Mouse (Mus musculus) urinary bladder, adult 2 months (tissue): ENCODE data around the gene Selenbp1. TPM values are rescaled to one million over a fixed set of nuclear protein-coding genes. Genes with fewer than 3 reads are reported as not detected.
"Not testable (repeated sequence)": the region's sequence is repeated elsewhere in the genome, so short reads cannot be mapped to it uniquely, and the experiment has no call there.

Source experiments
- DNase-seq: peaks from one replicate; pipeline ENCODE4 v3.0.0; 2022; ENCODE audit warnings: low spot score
- polyA plus RNA-seq: library from polyadenylated mRNA; depleted of rRNA; stranded (reverse); fragments of >200 nt; gene quantifications from 2 replicates; pipeline ENCODE4 v1.2.3, GENCODE M21; 2012

Gene Selenbp1
- polyA plus RNA-seq, 1 experiment, result 85.8 TPM

GRCm38 (mm10) chr3:94932279-94932678 lies 577 bp upstream of the Selenbp1 start:
- DNase-seq, result not testable (repeated sequence)

- not testable (repeated sequence) for DNase-seq
Measured at GRCm38 (mm10) chr3:94933604-94934003, 748 bp downstream of the Selenbp1 start.

DNA sequence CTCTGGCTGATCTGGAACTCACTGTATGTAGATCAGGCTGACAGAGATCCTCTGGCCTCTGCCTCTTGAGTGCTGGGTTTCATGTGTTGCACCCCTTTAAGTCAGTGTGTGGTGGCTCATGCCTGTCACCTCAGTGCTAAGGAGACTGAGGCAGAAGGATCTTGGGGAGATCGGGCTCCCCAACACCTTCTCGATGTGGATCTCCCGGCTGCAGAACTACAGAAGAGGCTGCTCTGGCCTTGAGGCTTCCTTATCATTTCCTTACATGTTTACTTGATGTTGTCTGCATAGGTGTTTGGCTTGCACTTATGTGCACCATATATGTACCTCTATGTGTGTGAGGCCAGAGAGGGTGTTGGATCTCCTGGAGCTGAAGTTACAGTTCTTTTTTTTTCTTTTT lies 1.7 kb downstream of the Selenbp1 start:
- not testable (repeated sequence) for DNase-seq

- DNase-seq, result not testable (repeated sequence)
Measured at GRCm38 (mm10) chr3:94935332-94935731, 2.5 kb downstream of the Selenbp1 start.

DNA sequence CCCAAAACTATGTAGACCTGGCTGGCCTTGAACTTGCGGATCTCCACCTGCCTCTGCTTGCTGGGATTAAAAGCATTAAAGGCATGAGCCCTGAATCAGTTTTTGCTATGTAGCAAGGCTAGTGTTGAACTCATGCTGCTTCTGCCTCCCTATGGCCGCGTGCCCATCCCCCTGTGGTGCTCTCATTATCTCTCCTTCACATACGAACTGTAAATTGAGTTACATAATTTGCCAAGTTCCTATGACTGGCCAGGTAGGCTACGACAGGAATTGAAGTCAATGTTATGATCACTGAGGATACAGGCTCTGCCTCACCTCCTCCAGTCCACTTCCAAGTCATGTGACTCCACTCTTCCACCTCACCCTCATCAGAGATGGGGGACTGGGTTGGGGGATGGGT lies 3.3 kb downstream of the Selenbp1 start:
- DNase-seq, result not testable (repeated sequence)

GRCm38 (mm10) chr3:94937194-94937593 lies 4.3 kb downstream of the Selenbp1 start:
- not testable (repeated sequence) for DNase-seq

GRCm38 (mm10) chr3:94940033-94940432 lies 7.2 kb downstream of the Selenbp1 start:
- DNase-seq, result not testable (repeated sequence)

- not testable (repeated sequence) for DNase-seq
Measured at GRCm38 (mm10) chr3:94942211-94942967, 9.5 kb downstream of the Selenbp1 start.

DNA sequence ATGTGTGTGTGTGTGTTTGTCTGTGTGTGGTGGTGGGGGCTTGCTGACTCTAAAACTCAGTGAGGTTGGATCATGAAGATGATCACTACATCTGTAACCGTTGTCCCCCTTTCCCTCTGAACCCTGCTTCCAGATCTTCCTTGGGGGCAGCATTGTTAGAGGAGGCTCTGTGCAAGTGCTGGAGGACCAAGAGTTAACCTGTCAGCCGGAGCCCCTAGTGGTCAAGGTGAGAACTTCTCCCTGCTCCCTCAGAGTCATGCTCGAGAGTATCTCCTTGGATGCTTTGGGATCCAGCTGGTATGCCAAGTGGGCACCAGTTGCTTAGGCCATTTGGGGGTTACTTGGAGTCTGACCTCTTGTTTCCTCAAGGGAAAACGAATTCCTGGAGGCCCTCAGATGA lies 10.8 kb downstream of the Selenbp1 start:
- DNase-seq, result not testable (repeated sequence)

DNA sequence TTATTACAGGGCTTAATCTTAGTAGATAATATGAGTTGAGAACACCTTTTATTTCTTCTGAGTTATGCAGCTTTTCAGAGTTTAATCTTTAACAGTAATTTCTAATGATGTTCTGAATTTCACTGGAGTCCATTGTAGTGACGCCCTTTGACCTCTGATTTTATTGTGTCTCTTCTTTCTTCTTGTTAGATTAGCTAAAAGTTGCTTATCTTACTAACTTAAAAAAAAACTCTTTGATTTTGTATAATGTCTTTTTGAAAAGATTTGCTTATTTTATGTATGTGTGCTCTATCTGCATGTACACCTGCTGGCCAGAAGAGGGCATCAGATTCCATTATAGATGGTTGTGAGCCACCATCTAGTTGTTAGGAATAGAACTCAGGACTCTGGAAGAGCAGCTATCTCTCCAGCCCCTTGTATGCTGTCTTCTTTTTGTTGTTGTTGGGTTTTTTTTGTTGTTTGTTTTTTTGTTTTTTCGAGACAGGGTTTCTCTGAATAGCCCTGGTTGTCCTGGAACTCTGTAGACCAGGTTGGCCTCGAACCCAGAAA lies 15.3 kb downstream of the Selenbp1 start:
- DNase-seq, result no peak

DNA sequence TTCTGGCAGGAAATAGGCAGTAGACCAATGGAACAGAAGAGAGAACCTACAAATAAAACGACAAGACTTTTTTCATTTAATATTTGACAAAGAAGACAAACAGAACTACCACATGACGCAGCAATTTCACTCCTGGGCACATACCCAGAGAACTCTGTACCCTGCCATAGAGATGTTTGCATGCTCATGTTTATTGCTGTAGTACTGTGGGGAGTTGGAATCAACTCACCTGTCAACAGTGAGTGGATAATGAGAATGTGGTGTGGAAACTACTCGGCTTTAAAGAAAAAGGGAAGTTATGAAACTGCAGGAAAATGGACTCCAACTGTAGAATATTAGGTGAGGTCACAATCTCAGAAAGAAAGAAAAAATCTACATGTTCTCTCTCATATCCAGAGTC lies 16.8 kb downstream of the Selenbp1 start:
- no peak for DNase-seq

- DNase-seq, result no peak
Measured at GRCm38 (mm10) chr3:94952806-94953205, 19.9 kb downstream of the Selenbp1 start.

- no peak for DNase-seq
Measured at GRCm38 (mm10) chr3:94953384-94953763, 20.5 kb downstream of the Selenbp1 start.

DNA sequence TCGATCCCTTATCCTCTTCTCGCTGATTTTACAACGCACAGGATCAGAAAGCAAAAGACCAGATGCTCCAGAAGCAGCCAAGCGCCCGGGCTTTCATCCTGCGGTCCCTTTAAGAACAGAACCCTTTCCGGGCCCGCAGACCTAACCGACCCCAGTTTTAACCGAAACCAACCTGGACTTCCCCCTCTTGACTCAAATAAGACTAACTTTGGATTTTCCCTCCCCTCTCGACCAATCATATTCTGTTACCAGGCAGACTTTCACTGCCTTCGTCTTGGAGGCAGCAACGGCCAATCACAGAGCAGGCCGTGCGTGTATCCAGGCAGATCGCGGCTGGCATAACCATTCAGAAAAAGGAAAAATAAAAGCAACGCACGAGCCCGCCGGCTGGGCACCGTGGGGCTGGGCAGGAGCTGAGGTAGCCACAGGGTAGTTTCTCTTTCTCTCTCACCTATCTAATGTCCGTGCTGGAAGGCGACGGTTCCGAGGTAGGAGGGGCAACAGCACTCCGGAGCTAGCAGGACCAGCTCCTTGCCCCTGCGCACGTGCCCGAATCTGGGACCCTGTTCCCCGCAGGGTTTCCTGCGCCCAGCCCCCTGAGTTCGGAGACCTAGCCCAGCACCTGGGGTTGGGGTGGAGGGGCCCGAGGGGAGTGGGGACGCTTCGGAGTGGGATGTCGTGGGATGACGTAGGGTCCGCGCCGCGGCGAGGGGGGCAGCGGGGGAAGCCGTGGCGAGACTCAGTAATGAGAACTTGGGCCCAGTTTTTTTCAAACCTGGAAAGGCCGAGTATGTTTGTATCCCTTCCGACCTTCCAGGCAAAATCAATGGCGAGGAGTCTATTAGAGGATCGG lies 21.1 kb downstream of the Selenbp1 start, which contains the start of gene Rfx5:
Rfx5 (plus strand) TSS at position 312 of the 853 bp plus-strand sequence.
- DNase-seq, result peak; percentile 71

- no peak for DNase-seq
Measured at GRCm38 (mm10) chr3:94958295-94958694, 25.4 kb downstream of the Selenbp1 start.

GRCm38 (mm10) chr3:94959871-94960270 lies 27.0 kb downstream of the Selenbp1 start:
- no peak for DNase-seq

GRCm38 (mm10) chr3:94960322-94960721 lies 27.5 kb downstream of the Selenbp1 start:
- DNase-seq, result no peak

- no peak for DNase-seq
Measured at GRCm38 (mm10) chr3:94964989-94965388, 32.1 kb downstream of the Selenbp1 start.

DNA sequence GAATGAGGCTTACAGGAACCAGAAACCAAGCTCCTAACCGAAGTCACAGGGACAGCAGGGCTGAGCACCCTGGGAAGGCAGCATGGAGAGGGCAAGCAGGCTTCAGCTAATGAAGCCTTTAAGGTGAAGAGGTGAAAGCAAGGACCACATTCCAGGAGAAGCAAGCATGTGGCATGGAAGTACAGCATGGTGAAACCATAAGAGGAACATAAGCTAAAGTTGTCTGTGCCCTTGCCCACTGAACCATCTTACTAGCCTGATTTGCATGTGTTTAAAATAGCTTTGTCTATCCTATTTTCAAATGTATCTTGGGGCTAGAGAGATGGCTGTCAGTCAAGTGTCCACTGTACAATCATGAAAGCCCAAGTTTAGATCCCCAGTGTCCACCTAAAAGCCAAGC lies 33.0 kb downstream of the Selenbp1 start:
- no peak for DNase-seq

GRCm38 (mm10) chr3:94972552-94972951 lies 39.7 kb downstream of the Selenbp1 start:
- no peak for DNase-seq

DNA sequence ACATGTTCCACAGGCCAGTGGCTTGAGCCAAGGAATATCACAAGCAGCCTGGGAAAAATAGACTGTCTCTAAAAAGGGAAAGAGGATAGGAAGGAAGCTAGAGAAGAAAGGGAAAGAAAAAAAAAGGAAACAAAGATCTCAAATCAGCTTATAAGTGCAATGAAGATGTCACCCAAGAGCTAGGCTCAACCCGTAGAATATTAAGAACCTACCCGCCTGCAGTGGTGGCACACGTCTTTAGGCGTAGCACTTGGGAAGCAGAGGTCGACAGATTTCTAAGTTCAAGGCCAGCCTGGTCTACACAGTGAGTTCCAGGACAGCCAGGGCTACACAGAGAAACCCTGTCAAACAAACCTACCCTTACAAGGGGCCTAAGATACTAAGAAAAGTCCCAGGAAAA lies 40.8 kb downstream of the Selenbp1 start:
- no peak for DNase-seq

DNA sequence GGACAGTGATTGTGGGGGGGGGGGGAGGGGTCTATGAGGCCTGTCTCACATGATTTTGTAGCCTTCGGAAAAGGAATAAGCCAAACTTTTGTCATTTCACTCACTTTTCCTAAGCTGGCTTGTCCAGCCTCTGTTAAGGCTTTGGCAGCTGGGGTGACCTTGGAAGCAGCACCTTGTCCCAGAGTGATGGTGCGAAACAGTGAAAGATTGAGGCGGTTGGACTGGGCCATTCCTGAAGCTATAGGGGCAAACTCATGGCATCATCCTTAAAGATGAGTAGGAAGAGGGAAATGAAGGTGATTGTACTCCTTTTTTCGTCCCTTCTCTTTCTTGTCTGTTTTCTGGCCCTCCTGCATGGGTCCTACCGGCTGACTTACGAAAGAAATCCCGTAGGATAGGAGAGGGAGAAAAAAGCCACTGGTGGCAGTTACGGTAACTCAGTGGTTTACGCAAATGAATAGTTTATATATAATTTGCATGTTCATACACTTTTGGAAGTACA lies 41.2 kb downstream of the Selenbp1 start:
- no peak for DNase-seq
